Mouse (Mus musculus): Measurements from ENCODE around the gene Pik3r1.

- TF ChIP-seq POLR2A (IDR thresholded peaks at IDR 0.05; ENCODE audit: borderline replicate concordance, extremely low read depth, insufficient read depth, insufficient read length, poor library complexity, severe bottlenecking) (no peak), CTCF (IDR thresholded peaks at IDR 0.05; ENCODE audit: borderline replicate concordance, extremely low read depth, insufficient read depth, insufficient read length) (no peak)
These were observed 24.8 kb downstream of the Pik3r1 start for GRCm38 (mm10) chr13:101743247-101743646.

All from brain, embryonic 14.5 days (tissue).